Mouse (Mus musculus): ENCODE results near the gene Eno4.
"Not testable (repeated sequence)": the region's sequence is repeated elsewhere in the genome, so short reads cannot be mapped to it uniquely, and the experiment has no call there.

Gene Eno4

DNA sequence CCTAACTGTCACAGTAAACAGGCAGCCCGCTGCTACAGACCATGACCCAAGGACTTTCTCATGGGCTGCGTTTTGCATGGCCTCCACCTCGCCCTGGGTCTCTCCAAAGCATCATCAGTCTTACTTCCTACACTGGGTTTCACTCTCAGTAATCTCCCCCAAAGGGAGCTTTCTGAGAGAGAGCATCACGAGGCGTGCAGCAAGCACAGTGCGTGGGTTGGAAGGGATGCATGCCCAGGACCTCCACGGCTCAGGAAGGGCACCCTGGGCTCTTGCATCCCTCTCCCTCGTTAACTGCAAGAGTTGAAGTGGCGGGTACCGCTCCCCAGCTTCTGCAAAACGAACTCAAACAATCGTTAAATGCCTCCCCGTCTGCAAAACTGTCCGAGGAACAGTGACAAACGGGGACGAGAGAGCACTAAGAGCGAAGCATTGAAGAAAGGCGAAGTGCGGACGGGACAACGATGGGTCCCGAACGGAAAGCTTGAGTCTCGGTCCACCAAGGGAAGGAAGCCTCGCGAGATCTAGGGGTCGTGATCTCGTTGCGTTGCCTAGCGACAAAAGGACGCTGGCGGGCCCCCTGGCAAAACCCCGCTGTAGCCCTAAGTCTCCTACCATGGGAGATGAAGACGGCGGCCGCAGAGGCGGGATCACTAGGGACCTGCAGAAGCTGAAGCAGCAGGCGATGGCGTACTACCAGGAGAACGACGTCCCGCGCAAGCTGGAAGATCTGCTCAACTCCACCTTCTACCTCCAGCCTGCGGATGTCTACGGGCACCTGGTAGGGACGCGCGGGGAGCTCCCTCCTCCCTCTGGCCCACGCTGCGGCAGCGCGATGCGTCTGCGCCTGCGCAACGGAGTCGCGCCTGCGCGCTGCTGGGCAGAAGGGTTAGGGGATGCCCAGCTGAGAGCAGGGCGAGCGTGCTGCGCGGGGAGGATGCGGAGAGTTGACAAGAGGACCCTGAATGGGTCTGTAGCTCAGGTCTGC lies at the start of gene Eno4, which contains the start of gene Hspa12a:
Gene Eno4, plus strand, starts transcription at position 585 of the 988 bp plus-strand sequence.
Gene Hspa12a, minus strand, starts transcription at position 814 of the 988 bp plus-strand sequence.
- peak; percentile 87 to 91 for DNase-seq (ENCODE audit: low spot score in 2 of 2)

DNA sequence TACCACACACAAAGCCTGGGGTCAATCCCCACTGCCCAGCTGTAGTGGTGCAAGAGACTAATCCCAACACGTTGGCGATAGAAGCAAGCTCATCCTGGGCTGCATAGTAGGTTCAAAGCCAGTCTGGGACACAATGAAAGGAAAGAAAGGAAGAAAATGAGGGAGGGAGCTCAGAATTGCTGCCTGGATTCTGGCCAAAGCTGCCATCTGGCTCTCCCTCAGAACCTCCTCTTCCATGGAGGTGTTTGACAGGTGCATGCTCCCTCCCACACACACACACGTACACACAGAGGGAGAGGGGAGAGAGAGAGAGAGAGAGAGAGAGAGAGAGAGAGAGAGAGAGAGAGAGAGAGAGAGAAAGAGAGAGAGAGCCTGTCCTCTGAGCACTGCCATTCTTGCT lies 47.0 kb upstream of the Eno4 start:
- no peak for DNase-seq (ENCODE audit: low spot score in 2 of 2)

DNA sequence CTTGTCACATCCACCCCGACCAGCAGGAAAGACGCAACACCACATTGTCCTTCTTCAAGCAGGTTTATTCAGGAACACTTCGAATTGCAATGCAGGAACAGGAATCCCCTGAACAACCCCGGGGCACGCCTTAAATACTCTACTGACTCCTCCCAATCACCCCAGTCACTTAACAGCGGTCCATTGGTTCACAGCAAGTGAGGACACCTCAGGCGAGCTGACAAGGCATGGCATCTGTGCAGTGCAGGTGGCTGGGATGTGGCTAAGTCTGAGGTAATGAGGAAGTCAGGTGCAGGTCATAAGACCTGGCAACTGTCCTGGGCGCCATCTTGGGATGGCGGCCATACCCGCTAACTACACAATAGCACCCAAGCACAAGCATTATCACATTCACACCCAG lies 42.8 kb upstream of the Eno4 start:
- not testable (repeated sequence) for DNase-seq (ENCODE audit: low spot score in 2 of 2)

DNA sequence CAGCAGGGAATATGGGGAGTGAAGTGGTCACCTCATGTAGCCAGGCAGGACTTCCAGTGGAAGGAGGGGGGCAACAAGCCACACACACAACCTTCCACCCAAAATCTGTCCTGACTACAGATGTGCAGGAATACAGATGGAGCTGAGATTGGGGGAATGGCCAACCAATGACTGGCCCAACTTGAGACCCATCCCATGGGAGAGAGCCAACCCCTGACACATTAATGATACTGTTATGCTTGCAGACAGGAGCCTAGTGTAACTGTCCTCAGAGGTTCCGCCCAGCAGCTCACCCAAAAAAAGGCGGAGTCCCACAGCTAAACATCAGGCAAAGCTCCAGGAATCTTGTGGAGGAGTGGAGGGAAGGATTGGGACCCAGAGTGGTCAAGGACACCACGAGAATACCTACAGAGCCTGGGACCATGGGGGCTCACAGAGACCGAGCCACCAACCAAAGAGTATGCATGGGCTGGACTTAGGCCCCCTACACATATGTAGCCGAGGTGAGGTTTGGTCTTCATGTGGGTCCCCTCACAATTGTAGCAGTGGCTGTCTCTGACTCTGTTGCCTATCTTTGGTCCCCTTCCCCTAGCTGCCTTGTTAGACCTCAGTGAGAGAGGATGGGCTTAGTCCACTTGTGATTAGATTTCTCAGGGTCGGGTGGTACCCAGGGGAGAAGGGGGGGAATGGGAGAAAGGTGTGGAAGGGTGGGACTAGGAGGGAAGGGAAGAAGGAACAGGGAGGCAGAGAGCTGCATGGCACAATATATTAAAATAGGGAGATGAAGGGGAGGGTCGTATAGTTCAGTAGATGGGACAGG lies 39.9 kb upstream of the Eno4 start:
- DNase-seq (ENCODE audit: low spot score in 2 of 2): no peak

DNA sequence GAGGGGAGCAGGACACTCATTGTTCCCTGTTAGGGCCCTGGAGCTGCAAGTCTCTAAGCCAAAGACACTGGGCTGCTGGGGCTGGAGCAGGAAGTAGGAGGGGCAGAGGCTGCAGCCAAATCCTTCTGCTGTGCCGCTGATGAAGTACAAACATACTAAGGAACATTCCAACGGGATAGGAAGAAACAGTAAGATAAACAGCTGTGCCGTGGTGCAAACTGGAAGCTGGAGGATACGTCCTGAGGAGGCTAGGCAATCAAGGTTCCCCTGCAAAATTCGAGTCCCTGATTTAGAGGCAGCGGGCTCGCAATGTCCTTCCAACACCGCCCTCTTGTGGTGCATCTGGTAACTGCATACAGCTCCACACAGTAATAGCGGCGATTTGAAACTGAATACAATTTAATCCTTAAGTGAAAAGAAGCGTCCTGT lies 39.3 kb upstream of the Eno4 start:
- peak; percentile 65 to 77 for DNase-seq (ENCODE audit: low spot score in 2 of 2)

DNA sequence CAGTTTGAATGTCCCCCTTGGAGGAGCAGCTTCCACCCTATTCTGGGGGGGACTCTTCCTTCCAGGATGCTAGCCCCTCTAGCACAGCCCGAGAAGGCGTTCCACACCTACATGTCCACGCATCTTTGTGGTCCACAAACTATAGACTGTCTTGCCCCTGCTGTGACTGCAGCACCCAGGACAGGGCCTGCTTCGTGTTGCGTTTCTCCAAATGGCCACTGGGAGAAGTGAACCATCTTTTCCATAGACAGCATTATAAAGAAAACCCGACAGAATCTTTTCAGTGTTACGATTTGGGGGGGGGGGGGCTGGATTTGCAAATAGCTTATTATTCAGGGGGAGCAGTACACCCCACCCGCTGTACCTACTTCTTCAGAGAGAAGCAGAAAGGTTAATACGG lies 36.5 kb upstream of the Eno4 start:
- DNase-seq (ENCODE audit: low spot score in 2 of 2): no peak

DNA sequence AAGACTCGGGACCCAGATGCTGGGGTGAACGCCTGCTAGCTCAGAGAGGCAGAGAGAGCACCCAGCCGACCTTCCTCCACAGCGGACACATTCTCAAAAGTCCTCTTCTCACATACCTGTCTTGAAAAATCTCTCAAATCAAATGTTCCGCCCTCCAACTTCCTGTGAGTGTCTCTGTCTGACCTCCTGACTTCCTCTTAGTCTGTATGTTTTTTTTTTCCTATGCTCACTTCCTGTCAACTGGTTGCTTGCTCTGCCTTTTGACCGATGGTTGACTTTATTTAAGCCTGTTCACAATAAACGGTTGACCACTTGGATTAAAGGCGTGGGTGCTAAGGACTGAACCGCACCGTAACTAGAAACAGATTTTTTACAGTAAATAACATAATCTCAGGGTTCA lies 35.2 kb upstream of the Eno4 start:
- DNase-seq (ENCODE audit: low spot score in 2 of 2): no peak

DNA sequence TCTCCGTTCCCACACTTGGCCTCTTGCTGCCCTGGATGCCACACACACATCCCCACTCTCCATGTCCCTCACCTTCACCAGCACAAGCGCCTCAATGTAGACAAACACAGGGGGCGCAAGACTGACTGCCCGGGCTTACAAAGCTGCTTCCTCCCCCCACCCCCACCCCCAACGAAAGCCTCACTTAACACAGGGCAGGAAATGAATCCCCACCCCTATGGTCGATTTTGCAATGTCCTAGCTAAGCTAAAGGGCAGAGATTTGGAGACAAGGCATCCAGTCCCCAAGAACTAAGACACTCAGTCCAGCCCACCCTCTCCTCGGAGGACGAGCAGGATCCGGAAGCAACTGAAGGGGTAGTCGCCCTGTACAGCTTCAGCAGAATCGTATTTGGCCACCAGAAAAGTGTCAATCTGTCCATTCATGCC lies 32.3 kb upstream of the Eno4 start:
- peak in 1 of 2 experiments; percentile 15 for DNase-seq (ENCODE audit: low spot score in 2 of 2)

DNA sequence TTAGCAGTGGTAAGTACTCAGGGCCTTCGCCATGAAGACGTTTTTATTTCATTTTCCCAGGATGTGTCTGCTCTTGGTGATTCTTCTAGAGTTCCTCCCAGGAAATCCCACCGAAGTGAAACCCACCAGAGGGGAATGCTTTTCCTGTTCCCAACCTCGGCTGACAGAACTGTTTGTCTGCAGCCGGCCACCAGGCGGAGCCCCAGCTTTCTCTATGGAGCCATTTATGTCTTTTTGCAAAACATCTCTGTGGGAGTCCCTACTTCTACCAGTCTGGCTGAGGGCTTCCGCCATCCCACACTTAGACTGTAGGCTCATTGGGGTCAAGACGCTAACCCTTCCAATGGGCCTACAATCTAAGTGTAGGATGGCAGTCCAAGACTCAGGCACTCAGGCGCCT lies 31.8 kb upstream of the Eno4 start:
- DNase-seq (ENCODE audit: low spot score in 2 of 2): peak; percentile 14 to 57

DNA sequence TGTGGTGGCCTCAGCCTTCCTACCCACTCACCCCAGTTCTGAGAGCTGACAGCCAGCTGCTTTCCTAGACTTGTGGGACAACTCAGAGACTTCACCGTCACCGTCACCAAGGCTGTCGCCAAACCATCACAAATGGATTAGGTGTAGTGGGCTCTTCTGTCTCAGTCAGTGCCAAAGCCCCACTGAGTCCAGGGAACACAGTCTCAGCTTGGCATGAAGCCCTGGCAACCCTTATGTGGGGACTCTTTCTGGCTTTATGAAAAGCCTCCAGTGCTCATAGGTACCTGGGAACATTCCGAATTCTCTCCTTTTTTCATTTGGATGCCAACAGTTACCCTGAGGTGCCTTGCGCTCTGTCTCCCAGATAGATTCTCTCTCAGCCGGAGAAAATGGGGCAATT lies 29.9 kb upstream of the Eno4 start:
- DNase-seq (ENCODE audit: low spot score in 2 of 2): no peak

DNA sequence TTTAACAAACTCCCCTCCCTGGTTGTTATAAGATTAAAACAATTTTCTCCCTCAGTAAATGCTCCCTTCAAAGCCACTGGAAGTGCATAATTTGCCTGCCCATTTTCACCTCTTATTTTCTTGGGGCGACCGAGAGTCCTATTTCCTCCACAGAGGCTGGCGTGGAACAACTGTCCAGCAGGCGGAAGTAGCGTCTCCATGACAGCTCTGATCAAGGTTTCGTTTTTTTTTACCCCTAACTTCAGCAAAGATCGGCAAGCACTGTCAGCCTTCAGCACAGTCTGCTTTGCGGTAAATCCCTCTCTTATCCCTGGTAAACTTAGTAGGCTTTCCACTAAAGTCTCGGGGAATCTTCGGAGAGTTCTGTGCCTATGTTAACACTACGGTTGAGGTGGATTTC lies 24.6 kb upstream of the Eno4 start:
- DNase-seq (ENCODE audit: low spot score in 2 of 2): no peak

DNA sequence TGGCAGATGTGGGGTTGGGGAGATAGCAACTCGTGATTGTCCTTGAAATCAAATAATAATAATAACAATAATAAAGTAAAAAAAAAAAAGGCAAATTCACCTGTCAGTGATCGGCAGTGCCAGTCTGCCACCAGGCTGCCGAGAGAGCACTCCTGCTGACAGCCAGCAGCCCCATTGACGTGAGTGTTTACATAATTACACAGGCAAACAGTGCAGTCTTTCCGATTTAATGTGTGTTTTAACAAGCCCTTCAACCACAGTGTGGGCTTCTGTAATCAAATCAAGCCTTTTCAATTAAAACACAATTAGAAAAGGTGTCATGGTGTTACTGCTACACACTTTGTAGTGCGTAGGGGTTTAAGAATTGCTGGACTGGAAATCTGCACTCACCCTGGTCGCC lies 24.1 kb upstream of the Eno4 start:
- DNase-seq (ENCODE audit: low spot score in 2 of 2): no peak

DNA sequence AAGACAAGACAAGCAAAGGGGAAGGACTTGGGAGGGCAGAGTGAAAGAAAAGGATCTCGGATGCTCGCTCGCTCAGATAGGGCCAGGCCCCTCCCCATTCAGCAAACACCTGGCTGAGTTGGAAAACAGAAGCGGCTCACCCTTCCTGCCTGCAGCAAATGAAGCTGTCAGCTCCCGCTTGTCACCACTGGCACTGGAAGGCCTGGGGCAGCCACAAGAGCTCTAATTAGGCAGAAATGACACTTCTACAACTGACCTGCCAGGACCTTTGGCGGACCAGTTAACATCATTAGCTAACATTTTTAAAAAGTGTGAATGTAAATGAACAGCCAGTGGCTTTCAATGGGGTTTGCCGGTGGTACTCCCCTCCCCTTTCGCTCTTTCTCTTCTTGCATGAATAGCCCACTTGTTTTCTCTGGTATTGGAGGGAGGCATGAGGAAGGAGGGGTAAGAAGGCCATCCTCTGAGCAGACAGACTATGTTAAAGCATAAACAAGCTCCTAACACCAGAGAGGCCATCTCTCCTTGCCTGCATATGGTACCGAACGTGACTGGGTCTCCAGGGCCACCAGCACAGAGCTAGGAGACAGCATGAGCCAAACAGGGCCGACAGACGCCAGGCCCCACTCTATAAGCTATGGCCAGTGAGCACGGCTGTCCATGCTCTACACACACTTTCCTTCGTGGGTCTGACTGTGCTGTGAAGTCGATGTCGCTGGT lies 12.0 kb upstream of the Eno4 start:
- no peak for DNase-seq (ENCODE audit: low spot score in 2 of 2)

DNA sequence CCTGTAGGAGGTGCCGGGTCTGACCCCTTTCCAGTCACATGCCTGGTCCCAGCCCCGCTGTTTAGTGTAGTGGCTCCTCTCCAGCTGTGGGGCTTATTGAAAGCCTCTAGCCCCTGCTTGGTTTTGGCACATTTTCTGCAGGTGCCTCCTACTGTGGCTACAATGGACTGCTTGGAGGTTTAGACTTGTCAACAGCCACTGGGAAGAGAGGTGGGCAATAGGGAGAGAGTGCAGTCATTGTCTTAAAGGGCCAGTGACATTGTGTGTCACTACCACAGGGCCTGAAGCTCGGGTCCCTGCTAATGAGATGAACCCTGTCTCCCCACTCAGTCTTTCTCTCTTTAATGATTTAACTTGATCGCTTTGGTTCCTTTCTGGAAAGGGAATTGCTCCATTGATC lies 10.2 kb upstream of the Eno4 start:
- no peak for DNase-seq (ENCODE audit: low spot score in 2 of 2)

DNA sequence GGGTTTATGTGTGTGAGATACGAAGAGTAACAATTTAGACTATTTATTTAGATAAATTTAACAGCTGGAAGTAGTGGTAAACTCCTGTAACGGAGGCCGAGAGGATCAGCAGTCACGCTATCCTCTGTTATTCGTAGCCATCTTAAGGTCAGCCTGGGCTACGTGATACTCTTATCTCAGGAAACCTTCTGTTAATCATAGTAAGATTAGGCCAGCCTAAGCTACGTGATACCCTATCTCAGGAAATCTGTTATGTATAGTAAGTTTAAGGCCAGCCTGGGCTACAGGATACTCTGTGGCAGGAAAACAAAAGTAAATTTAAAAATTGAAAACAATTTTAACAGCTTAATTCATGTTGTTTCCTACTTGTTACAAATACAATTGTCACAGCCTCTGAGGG lies 2.7 kb downstream of the Eno4 start:
- no peak for DNase-seq (ENCODE audit: low spot score in 2 of 2)

DNA sequence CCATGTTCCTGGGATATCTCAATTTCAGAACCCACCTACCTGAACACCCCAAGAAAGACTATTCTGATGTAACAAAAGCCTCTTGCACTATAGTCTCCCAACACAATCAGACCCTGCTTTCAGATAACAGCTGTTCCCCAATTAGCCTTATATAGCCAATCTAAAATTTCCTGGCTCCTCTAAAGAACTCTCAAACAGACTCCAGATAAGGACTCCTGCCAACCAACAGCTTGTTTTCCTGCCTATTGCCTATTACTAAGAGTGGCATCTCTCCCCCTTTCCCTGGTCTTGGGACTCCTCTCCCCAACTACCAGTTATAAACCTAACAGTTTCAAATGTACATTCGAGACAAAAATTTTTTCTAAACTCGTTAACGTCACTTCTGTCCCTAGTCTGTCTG lies 8.3 kb downstream of the Eno4 start:
- DNase-seq (ENCODE audit: low spot score in 2 of 2): no peak

DNA sequence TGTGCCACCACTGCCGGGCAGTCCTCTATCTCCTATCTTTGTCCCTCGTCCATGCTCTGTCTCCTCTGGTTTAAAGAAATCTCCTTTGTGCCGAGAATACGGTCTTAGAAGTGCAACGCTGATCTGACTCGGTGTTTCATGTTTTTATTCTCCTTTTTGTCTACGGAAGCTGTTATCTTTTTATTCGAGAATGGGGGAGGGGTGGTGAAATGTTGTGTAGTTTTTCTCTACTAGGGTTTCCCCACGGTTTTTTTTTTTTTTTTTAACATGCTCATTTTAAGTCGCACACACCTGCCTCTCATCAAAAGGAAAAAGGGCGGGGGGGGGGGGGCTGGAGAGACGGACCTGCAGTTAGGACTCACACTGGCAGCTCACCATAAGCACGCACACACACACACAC lies 9.0 kb downstream of the Eno4 start:
- no peak for DNase-seq (ENCODE audit: low spot score in 2 of 2)

DNA sequence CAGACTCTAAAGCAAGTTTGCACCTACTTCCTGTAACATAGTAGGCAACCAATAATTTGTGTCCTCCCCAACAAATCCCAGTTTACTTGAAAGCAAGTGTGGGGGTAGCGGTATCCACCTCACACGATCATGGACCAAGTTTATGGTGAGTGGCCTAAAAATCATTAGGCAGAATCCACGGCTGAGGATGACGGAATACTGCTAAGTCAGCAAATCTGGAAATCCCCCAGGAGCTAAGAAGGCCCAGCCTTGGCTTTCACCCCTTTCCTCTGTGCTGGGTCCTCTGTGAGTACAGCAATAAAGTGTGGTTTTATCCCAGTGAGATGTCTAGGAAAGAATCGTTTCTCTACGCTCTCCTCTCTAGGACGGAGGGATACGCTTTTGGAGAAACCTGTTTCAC lies 11.6 kb downstream of the Eno4 start:
- DNase-seq (ENCODE audit: low spot score in 2 of 2): no peak

DNA sequence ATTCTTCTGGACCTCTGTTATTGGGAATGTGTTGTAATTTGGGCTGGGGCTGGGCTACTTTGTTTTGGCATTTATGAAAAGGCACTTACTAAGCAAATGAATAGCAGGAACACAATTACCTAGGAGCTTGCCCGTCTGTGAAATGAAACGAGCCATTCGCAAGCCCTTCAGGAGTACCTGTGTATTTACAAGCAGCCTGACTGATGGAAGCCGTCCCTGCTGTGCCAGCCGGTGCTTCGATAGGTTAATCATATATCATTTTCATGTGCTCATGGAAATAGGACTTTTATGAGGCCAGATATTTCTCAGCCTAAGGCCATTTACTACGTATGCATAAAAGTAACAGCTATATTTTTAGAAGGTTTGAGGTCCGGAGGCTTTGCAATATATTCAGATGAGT lies 19.8 kb downstream of the Eno4 start:
- DNase-seq (ENCODE audit: low spot score in 2 of 2): no peak

DNA sequence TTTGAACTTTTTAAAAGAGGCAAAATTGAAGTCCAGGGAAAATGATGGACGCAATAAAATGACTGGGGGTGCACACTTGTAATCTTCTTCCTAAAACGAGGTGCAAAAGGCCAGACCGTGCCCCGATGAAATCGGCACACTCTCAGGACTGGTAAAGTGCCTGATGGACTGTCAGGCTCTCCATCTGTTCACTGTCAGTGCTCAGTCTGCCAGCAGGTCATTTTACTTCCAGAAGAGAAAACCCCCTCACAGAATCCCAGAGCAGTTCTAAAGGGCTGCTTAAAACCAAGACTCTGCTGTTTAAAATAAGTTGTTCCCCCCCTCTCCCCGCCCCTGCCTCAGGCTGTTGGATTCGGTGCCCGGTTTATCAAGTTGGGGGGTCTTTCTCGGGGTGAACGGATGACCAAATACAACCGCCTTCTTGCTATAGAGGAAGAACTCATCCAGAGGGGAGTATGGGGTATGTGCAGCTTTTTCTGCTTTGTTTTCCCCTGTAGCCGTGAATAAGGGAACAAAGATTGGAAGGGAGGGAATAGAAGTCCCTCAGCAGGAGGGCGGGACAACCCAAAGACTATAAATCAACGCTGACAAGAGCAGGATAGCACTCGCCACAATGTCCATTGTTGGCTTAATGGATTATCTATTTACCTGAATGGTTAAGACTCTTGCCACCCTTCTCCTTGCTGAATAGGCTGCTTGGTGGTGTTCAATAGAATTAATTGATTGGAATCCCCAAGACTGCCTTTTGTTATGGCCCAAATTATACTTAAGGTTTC lies 25.7 kb downstream of the Eno4 start:
- no peak for DNase-seq (ENCODE audit: low spot score in 2 of 2)

DNA sequence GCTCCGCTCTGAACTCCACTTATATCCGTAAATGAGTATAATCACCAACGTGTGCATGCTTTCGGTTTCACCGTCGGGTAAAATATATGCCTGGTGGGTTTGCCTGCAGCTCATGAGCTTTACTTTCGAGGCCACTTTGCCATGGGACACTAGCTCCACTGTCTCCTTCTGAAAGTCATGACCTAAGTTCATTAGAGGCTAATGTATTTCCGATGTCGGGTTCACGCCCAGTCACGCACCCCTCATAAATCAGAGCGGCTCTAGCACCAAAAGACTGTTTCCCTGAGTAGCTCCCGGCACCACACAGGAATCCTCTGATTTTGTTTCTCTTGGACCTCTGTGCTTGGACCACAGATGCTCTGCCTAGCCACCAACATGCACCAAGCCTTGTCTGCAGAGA lies 27.6 kb downstream of the Eno4 start:
- DNase-seq (ENCODE audit: low spot score in 2 of 2): no peak
